Mouse (Mus musculus): ENCODE measurements around the gene Scrn3. TPM values are rescaled to one million over a fixed set of nuclear protein-coding genes. Genes with fewer than 3 reads are reported as not detected.

Scrn3 gene
- polyA plus RNA-seq (2012; rRNA removed; ENCODE audit: low replicate concordance): 2.9 and 12.7 TPM in 2 replicates

DNA sequence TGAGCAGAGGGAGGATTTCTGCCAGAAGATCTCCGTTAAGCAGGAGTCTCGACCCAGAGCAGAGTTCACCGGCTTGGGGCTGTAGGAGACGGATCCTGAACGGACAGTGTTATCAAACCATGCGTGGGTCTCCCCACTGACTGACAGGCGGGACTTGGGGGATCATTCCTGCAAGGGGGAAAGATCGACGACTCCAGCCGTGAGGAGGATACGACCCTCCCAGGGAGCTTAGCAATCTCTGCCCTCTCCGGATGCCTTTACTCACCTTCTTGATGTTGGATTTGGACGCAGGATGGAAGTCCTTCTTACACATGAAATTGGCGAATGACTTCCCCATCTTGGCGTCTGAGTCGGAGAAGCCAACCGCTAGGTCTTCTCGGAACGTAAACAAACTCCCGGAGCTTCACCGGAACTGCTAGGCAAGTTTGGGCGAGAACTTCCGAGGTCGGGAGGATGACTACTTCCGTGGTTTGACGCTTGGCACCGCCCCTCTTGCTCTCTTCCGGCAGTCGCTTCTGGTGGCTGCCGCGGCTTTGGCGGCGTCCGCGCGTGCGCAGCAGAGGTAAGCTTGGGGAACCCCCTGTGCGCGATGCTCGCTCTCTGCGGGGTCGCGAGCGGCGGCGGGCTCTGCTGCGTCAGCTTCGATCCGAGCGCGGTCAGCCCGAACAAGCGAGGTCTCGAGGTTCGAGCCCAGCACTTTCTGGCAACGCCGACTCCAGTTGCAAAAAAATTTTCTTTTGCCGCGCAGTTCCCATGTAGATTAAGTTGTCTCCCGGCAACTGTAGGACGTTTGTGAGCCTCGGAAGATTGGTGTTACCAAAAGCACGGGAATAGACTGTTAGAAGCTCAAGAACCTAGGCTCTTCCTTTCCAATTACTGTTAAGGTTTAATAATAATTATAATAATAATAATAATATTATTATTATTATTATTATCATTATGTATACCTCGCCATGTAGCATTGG is at the start of gene Scrn3, which contains the start of gene Cir1:
Scrn3 (plus strand) TSS at position 450 of the 965 bp plus-strand sequence.
Cir1 (minus strand) TSS at position 550 of the 965 bp plus-strand sequence.

DNA sequence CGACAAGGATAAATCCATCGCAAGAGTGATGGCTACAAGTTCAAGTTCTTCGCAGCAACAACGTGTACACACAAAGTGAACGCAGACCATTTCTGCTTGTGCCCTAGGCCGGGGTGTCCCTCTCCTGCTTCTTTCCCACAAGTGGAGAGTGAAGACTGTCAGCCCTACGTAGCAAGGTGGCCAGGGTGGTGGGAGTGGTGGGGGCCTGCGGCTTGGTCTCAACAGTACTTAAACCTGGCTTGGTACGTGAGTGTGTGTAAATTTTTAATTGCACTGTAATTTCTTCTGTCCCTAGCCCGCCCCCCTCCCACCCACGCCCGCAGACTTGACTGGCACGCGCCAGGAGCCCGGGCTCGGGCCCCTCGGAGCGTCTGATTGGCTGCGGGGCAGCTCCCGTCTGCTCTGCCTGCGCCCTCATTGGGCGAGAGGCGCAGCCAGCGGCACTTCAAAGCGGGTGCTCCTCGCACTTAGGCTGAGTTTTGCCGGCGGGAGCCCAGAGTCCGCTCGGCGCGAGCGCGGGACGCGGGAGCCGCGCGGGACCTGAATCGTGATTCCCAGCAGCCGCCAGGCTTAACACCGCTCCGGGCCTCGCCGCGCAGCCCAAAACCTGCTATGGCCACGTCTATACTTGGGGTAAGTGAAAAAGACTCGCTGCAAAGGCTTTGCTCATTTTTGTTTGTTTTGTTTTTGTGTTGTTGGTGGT is 40.8 kb upstream of the Scrn3 start, which contains the start of gene Sp9:
Sp9 (plus strand) TSS at position 467 of the 703 bp plus-strand sequence.

DNA sequence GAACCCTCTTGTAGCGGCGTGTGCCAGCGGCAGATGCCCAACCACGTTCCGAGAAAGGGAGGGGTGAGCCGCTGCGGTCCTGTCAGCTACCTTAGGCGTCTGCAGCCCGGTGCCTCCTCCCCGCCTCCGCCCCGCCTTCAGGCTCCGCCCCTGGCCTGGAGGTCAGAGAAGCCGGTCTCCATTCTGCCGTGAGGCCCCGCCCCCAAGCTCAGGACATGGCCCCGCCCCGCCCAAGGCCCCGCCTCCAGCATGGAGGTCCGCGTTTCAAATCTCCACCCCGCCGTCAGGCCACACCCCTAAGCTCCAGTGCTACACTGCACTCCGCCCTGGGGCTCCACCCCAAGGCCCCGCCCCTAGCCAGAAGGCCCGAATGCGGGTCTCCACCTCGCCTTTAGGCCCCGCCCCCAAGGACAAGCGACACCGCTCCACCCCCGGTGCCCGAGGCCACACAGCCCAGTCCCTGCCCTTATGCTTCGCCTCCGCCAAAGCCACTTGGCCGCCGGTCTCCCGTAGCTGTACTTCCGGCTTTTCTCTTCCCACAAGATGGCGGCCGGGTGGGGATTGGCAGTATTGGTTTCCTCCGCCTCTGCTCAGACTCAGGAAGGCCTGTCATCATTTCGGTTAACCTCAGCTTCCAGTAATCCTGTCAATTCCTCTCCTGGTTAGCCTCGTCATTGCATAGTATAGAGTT is 74.1 kb downstream of the Scrn3 start, which contains the start of gene Gpr155:
Gpr155 (minus strand) TSS at position 217 of the 691 bp plus-strand sequence.

Other genes starting within 250 kb of the Scrn3 start
- 2.7 and 10.0 TPM in 2 replicates for gene Ola1, start 93.7 kb upstream of the Scrn3 start, polyA plus RNA-seq (2012; rRNA removed; ENCODE audit: low replicate concordance)
- gene Sp9, start 40.7 kb upstream of the Scrn3 start, polyA plus RNA-seq (2012; rRNA removed; ENCODE audit: low replicate concordance): not detected in 2 replicates
- gene Cir1, start 100 bp downstream of the Scrn3 start, polyA plus RNA-seq (2012; rRNA removed; ENCODE audit: low replicate concordance): 1.1 and 3.0 TPM in 2 replicates
- 6.3 and 11.9 TPM in 2 replicates for gene Gpr155, start 74.0 kb downstream of the Scrn3 start, polyA plus RNA-seq (2012; rRNA removed; ENCODE audit: low replicate concordance)
- 19.7 and 59.6 TPM in 2 replicates for gene Wipf1, start 217.1 kb downstream of the Scrn3 start, polyA plus RNA-seq (2012; rRNA removed; ENCODE audit: low replicate concordance)